Mouse (Mus musculus) forebrain, embryonic 11.5 days (tissue): Measurements from ENCODE around the gene Pabpn1l. TPM values are rescaled to one million over a fixed set of nuclear protein-coding genes. Genes with fewer than 3 reads are reported as not detected.

Source experiments
- ATAC-seq: fragments of 200-750 bp; cut with Nextera tagmentation; replicated peaks from 2 replicates; pipeline ENCODE4 v1.8.0; 2017; ENCODE audit warnings: moderate TSS enrichment; ENCODE audit not compliant: low FRiP score
- DNase-seq: peaks from one replicate; pipeline ENCODE4 v3.0.0-alpha.2; 2017; ENCODE audit warnings: low spot score
- H3K27ac ChIP-seq: fragments of 300-500 bp; sonication (generic); 2 replicates; pipeline ENCODE4 v1.5.1; 2014; ENCODE audit warnings: low read depth, low read length
- H3K27me3 ChIP-seq: fragments of 300-500 bp; sonication (generic); 2 replicates; pipeline ENCODE4 v1.6.1; 2014; ENCODE audit warnings: mild to moderate bottlenecking, low read length, mixed read lengths; ENCODE audit not compliant: control insufficient read depth, insufficient read depth
- H3K36me3 ChIP-seq: fragments of 300-500 bp; sonication (generic); 2 replicates; pipeline ENCODE4 v1.6.1; 2014; ENCODE audit warnings: mild to moderate bottlenecking, low read length, moderate library complexity, mixed read lengths; ENCODE audit not compliant: control insufficient read depth, insufficient read depth
- H3K4me1 ChIP-seq: fragments of 300-500 bp; sonication (generic); replicated peaks from 2 replicates; pipeline ENCODE4 v1.6.1; 2014; ENCODE audit warnings: low read length, mixed read lengths; ENCODE audit not compliant: control insufficient read depth, insufficient read depth
- H3K4me2 ChIP-seq: fragments of 300-500 bp; sonication (generic); 2 replicates; pipeline ENCODE4 v1.6.1; 2014; ENCODE audit warnings: low read depth, mild to moderate bottlenecking, low read length, moderate library complexity, mixed read lengths; ENCODE audit not compliant: severe bottlenecking
- H3K4me3 ChIP-seq: fragments of 300-500 bp; sonication (generic); 2 replicates; pipeline ENCODE4 v1.5.1; 2014; ENCODE audit warnings: low read depth, low read length
- H3K9ac ChIP-seq: fragments of 300-500 bp; sonication (generic); 2 replicates; pipeline ENCODE4 v1.6.1; 2014; ENCODE audit warnings: low read length
- H3K9me3 ChIP-seq: fragments of 300-500 bp; sonication (generic); 2 replicates; pipeline ENCODE4 v1.6.1; 2016; ENCODE audit warnings: low read length, mixed read lengths; ENCODE audit not compliant: control insufficient read depth
- WGBS: fragments of 180-500 bp; shearing (Covaris S2); extraction: QIAGEN DNeasy Blood & Tissue Kit; methylation state at CpG from one replicate; pipeline ENCODE4 v1.1.7; 2014; 5-methylcytosine and 5-hydroxymethylcytosine counted together
- polyA plus RNA-seq: library from polyadenylated mRNA; unstranded; fragments of >200 nt; fragmentation: Nextera tagmentation; extraction: Ambion mirVana; gene quantifications from 2 replicates; pipeline ENCODE4 v1.2.1, GENCODE M21; 2014

Gene Pabpn1l
- polyA plus RNA-seq, 1 experiment from 2014 or later, result not detected

DNA sequence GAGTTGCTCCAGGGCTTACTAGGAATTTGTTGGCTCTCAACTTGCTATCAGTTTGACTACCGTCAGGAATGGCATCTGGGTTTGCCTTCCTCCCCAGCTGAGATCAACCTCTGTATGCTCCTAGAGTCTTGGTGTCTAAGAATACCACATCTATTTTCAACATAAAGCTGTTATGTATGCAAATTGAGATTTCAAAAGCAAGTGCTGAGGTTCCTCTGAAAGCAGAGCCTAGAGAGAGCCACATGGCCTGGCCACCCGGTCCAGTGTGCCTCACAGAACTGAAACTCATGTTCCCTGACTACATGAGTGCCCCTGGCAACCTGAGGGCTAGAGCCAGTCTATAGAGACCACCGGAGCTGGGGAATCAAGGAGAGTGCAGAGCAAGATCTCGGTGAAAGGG, 17.2 kb downstream of the Pabpn1l start:
- Histone ChIP-seq H3K27me3 (no peaks in the 10 kb centered on the region), H3K9me3 (no peaks in the 10 kb centered on the region), H3K27ac (no peak overlapping the region), H3K4me1 (no peaks in the 10 kb centered on the region), H3K9ac (no peak overlapping the region), H3K4me3 (no peak overlapping the region), H3K4me2 (no peak overlapping the region), H3K36me3 (no peaks in the 10 kb centered on the region)
- ATAC-seq (no peak), DNase-seq (no peak)
- WGBS, result 83% methylated on average over 4 of the region's 4 CpGs

- H3K27ac ChIP-seq, result no peak overlapping the region
- WGBS, result 57% methylated on average over 1 of the region's 1 CpGs
- H3K9me3 ChIP-seq, result no peaks in the 10 kb centered on the region
- H3K4me3 ChIP-seq, result no peak overlapping the region
- no peak overlapping the region for H3K4me2 ChIP-seq
- H3K27me3 ChIP-seq, result no peaks in the 10 kb centered on the region
- H3K4me1 ChIP-seq, result no peaks in the 10 kb centered on the region
- no peak for ATAC-seq
- H3K9ac ChIP-seq, result no peak overlapping the region
- H3K36me3 ChIP-seq, result no peaks in the 10 kb centered on the region
- no peak for DNase-seq
Measured at GRCm38 (mm10) chr8:122604640-122605039, 17.9 kb downstream of the Pabpn1l start.

- 95% methylated on average over 9 of the region's 9 CpGs for WGBS
- DNase-seq (no peak), ATAC-seq (no peak)
- Histone ChIP-seq H3K4me2 (no peak overlapping the region), H3K27ac (no peak overlapping the region), H3K4me1 (no peaks in the 10 kb centered on the region), H3K4me3 (no peak overlapping the region), H3K9ac (no peak overlapping the region), H3K9me3 (no peaks in the 10 kb centered on the region), H3K27me3 (no peaks in the 10 kb centered on the region), H3K36me3 (no peaks in the 10 kb centered on the region)
Measured at GRCm38 (mm10) chr8:122600666-122601065, 21.9 kb downstream of the Pabpn1l start.

DNA sequence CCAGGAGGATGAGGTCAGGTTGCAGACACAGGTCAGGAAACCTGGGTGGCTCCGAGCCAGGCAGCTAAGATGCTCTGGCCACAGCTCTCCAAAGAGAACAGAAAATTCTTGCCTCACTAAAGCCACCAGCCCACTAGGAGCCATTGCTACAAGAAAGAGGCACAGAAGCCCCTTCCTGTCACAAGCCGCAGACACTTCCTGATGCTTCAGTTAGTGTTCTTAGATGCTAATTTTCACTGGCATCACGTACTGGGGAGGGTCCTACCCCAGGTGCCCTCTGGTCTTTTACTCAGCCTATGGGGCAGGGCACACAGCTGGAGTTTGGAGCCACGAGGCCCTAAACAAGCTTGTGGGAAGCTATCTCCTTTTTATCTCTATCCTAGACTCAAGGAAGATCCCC, 26.5 kb downstream of the Pabpn1l start:
- H3K9me3 ChIP-seq, result no peaks in the 10 kb centered on the region
- no peaks in the 10 kb centered on the region for H3K36me3 ChIP-seq
- ATAC-seq, result no peak
- no peak overlapping the region for H3K27ac ChIP-seq
- H3K4me3 ChIP-seq, result no peak overlapping the region
- H3K4me2 ChIP-seq, result no peak overlapping the region
- no peak overlapping the region for H3K9ac ChIP-seq
- H3K27me3 ChIP-seq, result no peaks in the 10 kb centered on the region
- 64% methylated on average over 4 of the region's 4 CpGs for WGBS
- H3K4me1 ChIP-seq, result no peaks in the 10 kb centered on the region
- no peak for DNase-seq

GRCm38 (mm10) chr8:122593783-122594507, 28.6 kb downstream of the Pabpn1l start:
- Histone ChIP-seq H3K4me1 (no peaks in the 10 kb centered on the region), H3K36me3 (no peaks in the 10 kb centered on the region), H3K4me3 (no peak overlapping the region), H3K4me2 (no peak overlapping the region), H3K9ac (no peak overlapping the region), H3K27ac (no peak overlapping the region), H3K9me3 (no peaks in the 10 kb centered on the region), H3K27me3 (no peaks in the 10 kb centered on the region)
- WGBS, result 82% methylated on average over 19 of the region's 19 CpGs
- DNase-seq (no peak), ATAC-seq (no peak)

DNA sequence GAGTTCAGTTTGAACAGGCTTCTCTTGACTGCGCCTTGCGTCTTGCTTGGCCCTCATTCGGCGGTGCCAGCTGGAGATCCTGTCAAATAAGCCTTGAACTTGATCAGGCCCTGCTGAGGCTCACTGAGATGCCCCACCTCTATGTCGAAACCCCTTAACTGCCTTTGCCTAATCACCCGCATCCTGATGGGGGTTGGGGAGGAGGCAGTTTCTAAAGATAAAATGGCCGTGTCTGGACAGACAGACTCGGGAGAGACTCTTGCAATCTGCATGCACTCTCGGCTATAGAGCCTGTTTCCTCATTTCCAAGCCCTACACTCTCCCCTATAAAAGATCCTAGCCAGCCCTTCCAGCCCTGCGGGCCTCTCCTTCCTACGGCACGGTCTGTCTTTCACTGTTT, 29.3 kb downstream of the Pabpn1l start:
- DNase-seq (no peak), ATAC-seq (no peak)
- H3K27me3 ChIP-seq, result no peaks in the 10 kb centered on the region
- H3K9me3 ChIP-seq, result no peaks in the 10 kb centered on the region
- H3K9ac ChIP-seq, result no peak overlapping the region
- H3K36me3 ChIP-seq, result no peaks in the 10 kb centered on the region
- no peak overlapping the region for H3K4me3 ChIP-seq
- WGBS, result 83% methylated on average over 12 of the region's 12 CpGs
- no peaks in the 10 kb centered on the region for H3K4me1 ChIP-seq
- no peak overlapping the region for H3K27ac ChIP-seq
- no peak overlapping the region for H3K4me2 ChIP-seq

- WGBS, result 90% methylated on average over 9 of the region's 10 CpGs
- Histone ChIP-seq H3K9me3 (no peaks in the 10 kb centered on the region), H3K4me2 (no peak overlapping the region), H3K4me3 (no peak overlapping the region), H3K36me3 (no peaks in the 10 kb centered on the region), H3K27me3 (0 out of 2 replicates have a peak, but pooled peaks cover 2% of the 10 kb centered on the region), H3K27ac (no peak overlapping the region), H3K4me1 (no peaks in the 10 kb centered on the region), H3K9ac (no peak overlapping the region)
- DNase-seq (no peak), ATAC-seq (no peak)
Measured at GRCm38 (mm10) chr8:122586749-122587148, 35.8 kb downstream of the Pabpn1l start.

- DNase-seq, result no peak
- no peak overlapping the region for H3K4me3 ChIP-seq
- H3K4me2 ChIP-seq, result no peak overlapping the region
- no peaks in the 10 kb centered on the region for H3K36me3 ChIP-seq
- H3K27me3 ChIP-seq, result 0 out of 2 replicates have a peak, but pooled peaks cover 2% of the 10 kb centered on the region
- H3K9ac ChIP-seq, result no peak overlapping the region
- no peaks in the 10 kb centered on the region for H3K4me1 ChIP-seq
- no peak overlapping the region for H3K27ac ChIP-seq
- no peak for ATAC-seq
- WGBS, result 55% methylated on average over 7 of the region's 7 CpGs
- no peaks in the 10 kb centered on the region for H3K9me3 ChIP-seq
Measured at GRCm38 (mm10) chr8:122586171-122586570, 36.4 kb downstream of the Pabpn1l start.

DNA sequence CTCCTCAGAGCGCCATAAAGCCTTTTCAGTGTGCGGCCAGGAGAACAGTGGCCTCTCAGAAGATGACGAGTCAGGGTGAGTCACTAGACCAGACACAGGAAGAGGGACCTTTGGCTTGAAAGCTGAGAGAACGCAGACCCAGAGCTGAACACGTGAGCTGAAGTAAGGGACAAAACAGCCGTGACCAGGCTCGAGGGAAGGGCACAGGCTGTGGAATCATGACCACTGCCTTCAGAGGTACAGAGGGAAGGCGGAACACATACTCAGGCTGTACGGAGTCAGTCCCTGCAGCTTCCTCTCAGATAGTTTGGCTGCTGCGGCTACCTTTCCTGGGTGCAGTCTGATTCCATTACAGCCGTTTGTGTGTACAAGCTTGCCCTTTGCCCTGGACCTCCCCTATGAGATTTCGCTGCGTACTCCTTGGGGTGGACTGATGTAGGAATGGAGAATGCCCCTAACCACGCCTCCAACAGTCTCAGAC, 37.1 kb downstream of the Pabpn1l start:
- ATAC-seq, result no peak

More for the DNA sequence above, 37.1 kb downstream of the Pabpn1l start:
- no peak overlapping the region for H3K4me2 ChIP-seq
- H3K27ac ChIP-seq, result no peak overlapping the region
- no peak for DNase-seq
- no peak overlapping the region for H3K4me3 ChIP-seq
- H3K9ac ChIP-seq, result no peak overlapping the region
- H3K4me1 ChIP-seq, result no peaks in the 10 kb centered on the region
- H3K36me3 ChIP-seq, result no peaks in the 10 kb centered on the region
- 0 out of 2 replicates have a peak, but pooled peaks cover 2% of the 10 kb centered on the region for H3K27me3 ChIP-seq
- 71% methylated on average over 14 of the region's 14 CpGs for WGBS
- H3K9me3 ChIP-seq, result no peaks in the 10 kb centered on the region
